Mouse (Mus musculus) heart, adult 2 months (tissue): ENCODE data around the gene Hrh1.

Experiments
- CTCF ChIP-seq: fragments of 200-600 bp; IDR thresholded peaks from 2 replicates; pipeline ENCODE4 v1.8.1; 2022; ENCODE audit warnings: antibody characterized with exemption, mild to moderate bottlenecking, moderate library complexity
- EP300 ChIP-seq: fragments of 200-500 bp; IDR thresholded peaks from 2 replicates; pipeline ENCODE4 v1.6.1; 2011; ENCODE audit warnings: low read depth, low read length, control low read depth; ENCODE audit not compliant: insufficient read depth
- POLR2A ChIP-seq: fragments of 200-500 bp; IDR thresholded peaks from 2 replicates; pipeline ENCODE4 v1.6.1; 2011; ENCODE audit warnings: mild to moderate bottlenecking, low read depth, low read length, control low read depth; ENCODE audit not compliant: insufficient read depth

- no peak for TF ChIP-seq EP300
- TF ChIP-seq CTCF = no peak
- no peak for TF ChIP-seq POLR2A
Measured at GRCm38 (mm10) chr6:114397691-114398217, at the start of gene Hrh1.
